Mouse (Mus musculus) right cerebral cortex, adult 2 months (tissue): ENCODE data around the gene Psmd5.

Source experiments
- DNase-seq, 2 experiments: peaks; one replicate each; pipeline ENCODE4 v3.0.0; 2021 to 2022; ENCODE audit warnings: low spot score in 2 of 2

Gene Psmd5

GRCm38 (mm10) chr2:34874816-34875345 lies at the start of gene Psmd5:
Gene Psmd5, minus strand, starts transcription at chr2:34874968.
- no peak for DNase-seq

GRCm38 (mm10) chr2:34922729-34923128 lies 48.0 kb upstream of the Psmd5 start:
- DNase-seq: no peak

- DNase-seq: no peak
Measured at GRCm38 (mm10) chr2:34920144-34920543, 45.4 kb upstream of the Psmd5 start.

GRCm38 (mm10) chr2:34915103-34915502 lies 40.3 kb upstream of the Psmd5 start:
- DNase-seq: no peak

DNA sequence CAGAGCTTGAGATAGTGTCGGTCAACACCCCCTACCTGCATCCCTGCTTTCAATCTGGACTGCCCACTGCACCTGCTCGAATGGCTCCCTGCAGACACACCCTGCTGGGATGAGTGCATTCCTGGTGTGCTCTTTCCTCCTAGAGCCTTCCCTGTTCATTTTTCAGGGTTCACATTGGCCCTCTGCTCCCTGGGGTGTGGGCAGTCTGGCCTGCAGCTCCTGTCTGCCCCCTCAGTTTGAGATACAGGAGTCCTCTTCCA lies 40.0 kb upstream of the Psmd5 start:
- DNase-seq: no peak

GRCm38 (mm10) chr2:34914069-34914822 lies 39.5 kb upstream of the Psmd5 start:
- DNase-seq: peak; percentile 19 to 34

DNA sequence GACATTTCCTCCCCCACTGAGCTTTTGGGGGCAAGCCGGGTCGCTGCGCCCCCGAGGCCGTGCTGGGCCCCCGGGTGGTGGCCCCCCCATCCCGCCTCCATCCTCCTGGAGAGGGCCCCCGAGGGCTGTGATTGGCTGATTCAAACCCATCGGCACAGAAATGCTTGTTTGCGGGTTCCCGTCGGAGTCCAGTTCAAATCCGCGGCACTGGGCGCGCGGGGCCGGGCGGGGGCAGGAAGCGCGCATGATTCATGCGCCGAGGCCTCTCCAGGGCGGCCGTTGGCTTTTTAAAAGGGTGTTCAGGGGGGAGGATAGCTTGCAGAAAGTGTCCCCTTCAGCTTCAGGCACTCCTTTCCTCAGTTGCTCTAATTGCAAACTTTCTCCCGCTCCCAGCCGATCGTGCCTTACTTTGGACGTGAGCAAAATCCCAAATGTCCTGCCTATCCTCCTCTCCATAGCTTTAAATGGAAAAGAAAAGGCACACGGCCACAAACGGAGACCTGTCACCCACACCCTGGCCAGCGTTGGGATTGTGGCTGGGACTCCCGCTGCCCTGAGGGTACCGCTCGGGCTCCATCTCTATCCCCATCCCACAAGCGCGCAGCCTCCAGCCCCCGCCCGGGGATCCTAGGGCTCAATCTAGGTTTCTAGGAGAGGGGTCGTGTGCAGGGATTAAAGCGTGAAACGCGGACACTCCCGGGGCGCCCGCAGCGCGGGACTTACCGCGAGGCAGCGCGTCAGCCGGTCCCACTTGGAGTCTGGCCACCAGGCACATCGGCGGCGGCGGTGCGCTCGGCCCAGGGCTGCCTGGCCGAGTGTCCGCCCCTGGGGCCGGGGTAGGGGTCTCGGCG lies 38.7 kb upstream of the Psmd5 start, which contains the start of gene Phf19:
TSS of gene Phf19 (minus strand) at position 809 of the 851 bp plus-strand sequence.
- DNase-seq: no peak

- no peak for DNase-seq
Measured at GRCm38 (mm10) chr2:34912613-34913012, 37.8 kb upstream of the Psmd5 start.

GRCm38 (mm10) chr2:34911871-34912270 lies 37.1 kb upstream of the Psmd5 start:
- no peak for DNase-seq

- no peak for DNase-seq
Measured at GRCm38 (mm10) chr2:34909719-34910118, 35.0 kb upstream of the Psmd5 start.

DNA sequence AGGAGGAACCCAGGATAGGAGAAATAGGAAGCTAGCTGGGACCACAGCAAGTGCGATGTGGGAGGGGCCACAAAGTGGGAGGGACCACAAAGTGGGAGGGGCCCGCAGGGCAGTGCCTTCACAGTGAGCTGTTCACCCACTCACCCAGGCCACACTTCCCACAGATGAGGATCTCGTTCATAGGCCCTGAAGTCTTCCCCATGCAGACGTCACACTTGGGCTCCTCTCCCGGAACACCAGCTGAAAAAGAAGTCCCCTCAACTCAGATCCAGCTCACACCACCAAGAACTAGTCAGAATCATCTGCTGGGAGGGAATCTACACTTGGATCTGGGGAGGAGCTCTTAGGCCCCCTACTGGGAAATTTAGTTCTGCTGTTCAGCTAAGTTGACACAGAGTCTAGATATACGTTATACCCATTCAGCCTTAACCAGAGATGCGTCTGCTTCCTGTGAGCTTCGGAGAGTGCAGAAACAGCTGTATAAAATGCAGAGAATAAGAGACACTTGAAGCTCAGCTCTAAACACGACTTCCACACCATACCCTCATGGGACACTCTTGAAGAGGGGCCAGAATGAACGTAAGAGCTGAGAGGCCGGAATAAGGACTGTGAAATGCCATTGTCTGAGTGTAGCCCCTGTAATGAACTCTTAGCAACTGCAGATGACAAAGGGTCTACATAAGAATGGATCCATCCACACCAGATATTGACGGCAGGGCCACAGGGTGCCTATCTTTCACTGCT lies 32.3 kb upstream of the Psmd5 start:
- no peak for DNase-seq

DNA sequence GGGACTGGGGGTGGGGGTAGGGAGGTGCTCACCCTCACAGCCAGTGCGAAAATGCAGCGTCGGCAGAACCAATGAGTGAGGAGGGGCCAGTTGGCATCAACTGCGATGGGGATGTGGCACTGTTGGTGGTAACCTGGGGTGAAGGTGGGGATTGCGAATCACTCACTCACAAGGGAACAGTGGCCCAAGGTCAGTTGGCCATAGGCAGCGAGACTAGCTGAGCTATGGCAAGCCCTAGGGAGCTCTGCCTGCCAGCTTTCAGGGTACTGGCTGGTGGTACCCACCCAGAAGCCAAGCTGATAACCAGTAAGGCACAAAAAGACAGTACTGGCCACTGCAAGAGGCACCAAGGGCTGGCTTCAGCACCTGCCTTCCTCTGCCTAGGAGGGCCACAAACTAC lies 31.7 kb upstream of the Psmd5 start:
- DNase-seq: no peak

DNA sequence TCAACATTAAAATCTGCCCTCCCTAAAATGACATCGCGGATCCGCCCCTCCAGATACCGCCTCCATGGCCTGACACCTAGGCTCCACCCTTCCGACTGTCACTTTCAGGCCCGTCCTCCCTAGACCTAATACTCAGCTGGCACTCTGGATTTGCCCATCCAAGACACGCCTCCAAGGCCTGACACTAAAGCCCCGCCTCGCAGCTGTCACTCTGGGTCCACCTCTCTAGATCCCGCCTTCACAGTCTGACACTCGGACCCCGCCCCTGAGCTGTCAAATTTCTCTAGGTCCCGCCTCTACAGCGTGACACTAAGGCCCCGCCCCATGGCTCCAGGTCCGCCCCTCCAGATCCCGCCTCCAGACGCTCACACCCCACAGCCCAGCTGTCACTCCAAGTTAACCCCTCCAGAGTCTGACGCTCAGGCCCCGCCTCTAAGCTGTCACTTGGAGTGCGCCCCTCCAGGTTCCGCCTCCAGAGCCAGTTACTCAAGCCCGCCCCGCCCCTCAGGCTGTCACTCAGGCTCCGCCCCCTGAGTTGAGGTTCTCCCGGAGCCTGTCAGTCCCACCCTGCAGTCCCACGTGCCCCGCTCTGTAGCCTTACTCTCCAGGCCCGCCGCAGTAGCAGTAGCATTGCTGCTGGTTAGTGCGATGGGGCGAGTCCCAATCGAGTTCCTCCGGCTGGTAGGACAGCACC lies 30.2 kb upstream of the Psmd5 start:
- peak; percentile 96 to 98 for DNase-seq

DNA sequence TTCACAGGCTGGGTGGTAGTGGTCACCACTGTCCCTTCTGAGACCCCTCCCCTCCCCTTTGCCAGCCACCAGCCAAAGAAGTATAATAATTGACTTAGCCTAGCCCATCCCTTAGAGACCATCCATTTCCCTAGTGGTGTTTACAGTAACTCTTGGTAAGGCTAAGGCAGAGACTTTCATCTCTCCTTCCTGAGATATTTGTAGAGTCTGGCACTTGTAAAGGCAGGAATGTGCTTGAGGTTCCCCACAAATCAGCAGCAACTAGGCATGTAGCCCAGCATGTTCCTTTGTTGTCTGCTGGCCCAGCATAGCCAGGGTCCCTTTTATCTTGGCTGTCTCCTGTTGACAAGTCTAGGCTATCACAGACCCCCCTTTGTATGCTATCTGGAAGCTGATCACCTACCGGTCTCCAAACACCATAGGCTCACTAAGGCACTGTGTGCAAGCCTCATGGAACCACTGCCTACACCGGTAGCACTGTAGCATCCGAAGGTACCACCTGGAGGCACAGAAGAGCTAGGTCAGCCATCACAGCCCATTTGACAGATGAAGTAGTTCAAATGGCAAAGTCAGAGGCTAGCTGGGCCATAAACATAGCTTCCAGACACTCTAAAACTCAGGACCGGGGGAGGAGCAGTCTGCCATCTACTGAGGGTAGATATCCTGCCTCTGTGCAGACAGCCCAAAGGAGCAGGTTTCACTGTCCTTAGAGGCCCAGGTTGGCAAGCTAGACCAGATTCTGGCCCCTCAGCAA lies 29.1 kb upstream of the Psmd5 start:
- no peak for DNase-seq

DNA sequence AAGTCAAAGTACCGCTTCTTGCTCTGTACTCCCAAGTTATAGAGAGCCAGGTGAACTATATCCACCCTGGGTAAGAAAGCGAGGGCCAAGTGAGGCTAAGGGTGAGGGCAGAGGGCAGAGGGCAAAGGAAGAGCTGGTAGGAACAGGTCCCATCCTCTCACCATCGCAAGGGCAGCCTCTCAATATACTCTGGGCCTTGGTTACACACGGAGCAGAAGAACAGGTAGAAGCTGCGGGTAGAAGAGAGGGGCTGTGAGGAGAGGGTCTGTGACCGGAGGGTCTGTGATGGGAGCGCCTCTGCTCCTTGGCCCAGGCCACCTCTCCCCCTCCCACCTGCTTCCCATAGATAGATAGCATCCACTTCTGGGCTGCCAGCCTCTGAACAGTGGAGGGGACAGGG lies 28.4 kb upstream of the Psmd5 start:
- DNase-seq: no peak

DNA sequence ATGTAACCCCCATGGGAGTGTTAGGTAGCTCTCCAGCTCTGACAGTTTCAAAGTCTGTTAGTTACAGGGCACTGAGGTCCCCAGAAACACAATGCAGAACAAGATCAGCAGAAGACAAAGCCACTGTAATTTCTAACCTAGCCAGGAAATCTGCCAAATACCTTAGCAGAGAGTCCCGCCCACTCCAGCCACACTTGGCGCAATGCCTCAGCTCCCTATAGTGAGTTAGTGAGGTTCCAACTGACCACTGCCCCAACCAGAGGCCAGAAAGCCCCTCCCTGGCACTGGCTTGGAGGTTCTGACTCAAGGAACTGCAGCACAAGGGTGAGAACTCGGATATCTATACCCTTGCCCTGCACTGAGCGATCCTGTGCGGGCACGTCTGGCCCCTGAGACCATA lies 28.0 kb upstream of the Psmd5 start:
- DNase-seq: no peak

- DNase-seq: no peak
Measured at GRCm38 (mm10) chr2:34901726-34902125, 27.0 kb upstream of the Psmd5 start.

DNA sequence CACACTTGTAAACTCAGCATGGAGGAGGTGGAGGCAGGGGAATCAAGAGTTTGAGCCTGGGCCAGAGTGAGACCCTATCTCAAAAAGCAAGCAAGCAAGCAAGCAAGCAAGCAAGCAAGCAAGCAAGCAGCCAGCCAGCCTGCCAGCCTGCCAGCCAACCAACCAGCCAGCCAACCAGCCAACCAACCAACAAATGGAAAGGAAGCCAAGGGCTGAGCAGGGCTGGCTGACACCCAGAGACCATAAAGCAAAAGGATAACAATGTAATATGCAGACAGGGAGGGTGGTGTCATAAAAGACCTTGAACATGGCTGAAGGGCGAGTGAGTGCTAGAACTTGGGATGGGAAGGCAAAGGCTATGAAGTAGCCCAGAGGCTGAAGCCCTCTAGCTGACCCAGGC lies 25.6 kb upstream of the Psmd5 start:
- DNase-seq: no peak

DNA sequence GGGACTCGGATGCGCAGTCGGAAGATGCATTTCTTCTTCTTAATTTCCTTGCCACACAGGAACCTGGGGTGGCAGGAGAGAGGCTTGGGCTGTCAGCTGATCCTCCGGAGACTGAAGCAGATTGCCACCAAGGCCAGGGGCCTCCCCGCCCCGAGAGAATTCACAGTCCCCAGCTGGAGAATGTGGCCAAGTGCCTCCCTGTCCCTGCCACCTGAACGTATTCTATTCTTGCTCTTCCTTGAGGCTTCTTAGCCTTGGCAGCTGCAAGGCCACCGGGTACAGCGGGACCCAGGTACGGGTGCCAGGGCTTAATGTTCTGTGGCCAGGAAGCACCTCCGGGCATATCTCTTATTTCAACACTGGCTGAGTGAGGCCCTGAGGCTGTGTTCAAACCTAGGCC lies 24.9 kb upstream of the Psmd5 start:
- no peak for DNase-seq

DNA sequence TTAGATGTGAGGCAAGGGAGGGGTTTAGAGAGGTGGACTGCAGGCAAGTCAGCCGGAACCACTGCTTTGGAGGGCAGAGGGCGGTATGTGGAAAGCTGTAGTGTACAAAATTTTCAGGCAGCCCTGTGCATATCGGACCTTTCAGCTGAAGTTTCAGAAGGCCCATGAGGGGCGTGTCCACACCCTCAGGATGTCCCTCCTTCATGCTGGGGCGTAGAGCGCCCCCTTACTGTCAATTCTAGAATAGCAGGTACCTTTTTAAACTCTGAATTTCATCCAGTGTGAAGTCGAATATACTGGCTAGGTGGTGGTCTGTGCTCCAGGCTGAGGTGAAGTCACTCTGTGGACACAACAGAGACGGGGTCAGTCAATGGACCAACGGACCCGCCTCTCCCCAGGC lies 23.1 kb upstream of the Psmd5 start:
- no peak for DNase-seq
